Mouse (Mus musculus): ENCODE measurements at regions not wholly inside any gene's neighbourhood (a gene's known extent, or its start where the extent isn't known, plus 50 kb on each side); places are given as distances from the start of the nearest gene placed in this dataset.

GRCm38 (mm10) chr1:185091816-185092558 is 92.6 kb upstream of the Mark1 start:
- DNase-seq (ENCODE audit: low spot score) = peak; percentile 19

- no peak for DNase-seq (ENCODE audit: low spot score)
Observed at GRCm38 (mm10) chr1:185089196-185089595, 89.8 kb upstream of the Mark1 start.

DNA sequence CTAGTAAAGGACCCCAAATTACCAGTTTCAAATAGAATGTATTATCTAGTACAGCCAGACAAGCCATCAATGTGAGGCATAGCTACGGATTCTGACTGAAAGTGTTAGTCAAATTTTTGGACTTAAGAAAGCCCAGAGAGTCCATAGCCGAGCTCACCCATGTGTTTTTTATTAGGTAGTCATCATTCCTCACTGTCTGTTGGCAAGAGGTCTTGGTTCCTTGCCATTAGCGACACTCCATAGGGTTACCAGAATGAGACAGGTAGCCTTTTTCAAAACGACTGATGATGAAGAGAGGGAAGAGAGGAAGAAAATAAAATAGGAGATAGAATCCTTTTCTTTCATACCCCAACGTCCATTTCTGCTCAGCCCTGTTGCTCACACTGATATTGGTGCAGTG is 83.8 kb upstream of the Mark1 start:
- no peak for DNase-seq (ENCODE audit: low spot score)

GRCm38 (mm10) chr1:185080118-185080517 is 80.7 kb upstream of the Mark1 start:
- no peak for DNase-seq (ENCODE audit: low spot score)

DNA sequence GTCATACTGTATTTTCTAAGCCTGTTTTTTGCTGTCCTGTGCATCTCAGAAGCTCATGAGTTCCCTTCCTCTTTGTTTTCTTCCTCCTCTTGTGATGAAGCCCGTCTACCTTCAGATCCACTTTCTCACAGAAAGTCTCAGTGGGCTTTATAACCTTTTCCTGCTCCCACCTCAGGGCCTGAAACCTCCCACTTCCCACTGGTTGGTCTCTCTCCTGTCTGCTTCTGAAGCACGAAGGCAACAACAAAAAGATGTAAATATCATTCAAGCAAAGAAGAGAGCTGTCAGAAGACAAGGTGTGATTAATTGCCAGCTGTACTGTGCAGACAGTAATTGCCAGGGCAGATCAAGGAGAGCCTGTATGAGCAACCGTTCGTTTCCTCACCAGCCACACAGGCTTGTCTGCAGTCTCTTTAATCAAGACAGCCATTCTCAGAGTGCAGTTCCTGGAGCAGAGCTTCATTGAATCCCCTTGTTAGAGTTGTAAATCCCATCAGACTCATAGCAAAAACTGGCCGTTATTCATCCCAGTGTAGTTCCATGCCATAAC is 80.0 kb upstream of the Mark1 start:
- no peak for DNase-seq (ENCODE audit: low spot score)

- DNase-seq (ENCODE audit: low spot score) = no peak
Observed at GRCm38 (mm10) chr1:185074001-185074400, 74.6 kb upstream of the Mark1 start.

GRCm38 (mm10) chr1:185072766-185073165 is 73.4 kb upstream of the Mark1 start:
- DNase-seq (ENCODE audit: low spot score) = no peak

DNA sequence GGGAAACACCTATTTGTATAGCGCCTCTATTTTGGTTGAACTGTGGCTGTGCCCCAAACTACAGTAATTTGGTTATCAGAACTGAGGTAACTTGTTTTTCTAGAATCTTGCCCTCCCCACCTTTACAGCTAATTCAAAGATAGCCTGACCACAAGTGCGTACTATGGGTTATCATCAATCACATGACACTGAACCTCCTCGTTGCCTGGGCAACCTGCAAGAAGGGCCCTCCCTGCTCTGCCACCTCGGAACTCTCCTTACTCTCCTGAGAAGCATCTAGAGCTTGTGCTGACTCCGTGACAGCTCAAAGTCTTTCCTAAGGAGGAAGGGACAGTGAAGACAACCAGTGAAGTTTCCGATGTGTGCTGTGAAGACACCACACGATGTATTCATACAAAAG is 72.2 kb upstream of the Mark1 start:
- no peak for DNase-seq (ENCODE audit: low spot score)

GRCm38 (mm10) chr1:185070853-185071149 is 71.4 kb upstream of the Mark1 start:
- DNase-seq (ENCODE audit: low spot score) = no peak

GRCm38 (mm10) chr1:185070062-185070852 is 70.9 kb upstream of the Mark1 start:
- no peak for DNase-seq (ENCODE audit: low spot score)

DNA sequence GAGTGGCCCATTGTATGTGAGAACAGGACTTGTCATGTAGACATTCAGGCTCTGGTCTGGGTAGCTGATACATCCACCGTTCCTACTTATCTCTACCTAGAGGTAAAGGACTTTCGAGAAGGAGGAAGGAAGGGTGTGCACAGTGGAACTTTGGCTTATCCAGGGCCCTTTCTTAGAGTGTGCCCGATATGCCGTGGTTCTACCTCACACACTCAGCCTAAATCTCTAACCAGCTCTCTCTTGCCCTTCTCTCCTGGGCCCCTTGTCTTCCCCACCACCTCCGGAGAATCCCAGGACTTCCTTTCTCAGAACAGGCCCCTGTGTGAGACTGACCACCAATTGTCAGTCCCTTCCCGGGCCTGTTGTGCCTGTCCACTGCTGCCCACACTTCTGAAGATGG is 68.8 kb upstream of the Mark1 start:
- no peak for DNase-seq (ENCODE audit: low spot score)

- DNase-seq (ENCODE audit: low spot score) = no peak
Observed at GRCm38 (mm10) chr1:185067661-185068060, 68.3 kb upstream of the Mark1 start.

GRCm38 (mm10) chr1:185065056-185065455 is 65.7 kb upstream of the Mark1 start:
- DNase-seq (ENCODE audit: low spot score) = no peak

- DNase-seq (ENCODE audit: low spot score) = no peak
Observed at GRCm38 (mm10) chr1:185062103-185062502, 62.7 kb upstream of the Mark1 start.

DNA sequence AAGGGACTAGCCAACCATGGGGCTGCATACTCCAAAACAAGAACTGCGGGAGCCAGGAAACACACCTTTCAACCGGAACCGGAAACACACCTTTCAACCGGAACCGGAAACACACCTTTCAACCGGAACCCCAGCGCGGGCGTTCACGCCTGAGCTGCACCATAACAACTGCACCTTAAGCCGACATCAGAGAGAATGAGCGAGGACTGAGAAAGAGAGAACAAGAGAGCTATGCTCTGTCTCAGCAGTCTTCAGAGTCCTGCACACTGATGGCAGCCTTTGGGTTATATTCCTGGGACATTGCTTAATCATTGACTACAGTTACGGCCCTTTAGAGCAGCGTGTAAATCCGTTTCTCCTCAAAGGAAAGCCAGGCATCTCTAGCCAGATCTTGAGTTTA is 58.1 kb upstream of the Mark1 start:
- no peak for DNase-seq (ENCODE audit: low spot score)

DNA sequence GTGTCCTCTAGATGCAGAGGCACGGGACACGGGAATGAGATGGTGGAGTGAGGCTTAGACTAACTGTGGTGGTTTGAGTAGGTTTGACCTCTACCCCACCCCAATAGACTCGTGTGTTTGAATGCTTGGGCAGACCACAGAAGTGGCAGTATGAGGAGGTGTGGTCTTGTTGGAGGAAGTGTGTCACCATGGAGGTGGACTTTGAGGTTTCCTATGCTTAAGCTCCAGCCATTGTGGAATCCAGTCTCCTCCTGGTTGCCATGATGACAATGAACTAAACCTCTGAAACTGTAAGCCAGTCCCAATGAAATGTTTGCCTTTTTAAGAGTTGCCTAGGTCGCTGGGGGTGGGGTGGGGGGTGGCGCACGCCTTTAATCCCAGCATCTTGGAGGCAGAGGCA is 53.3 kb upstream of the Mark1 start:
- DNase-seq (ENCODE audit: low spot score) = no peak

DNA sequence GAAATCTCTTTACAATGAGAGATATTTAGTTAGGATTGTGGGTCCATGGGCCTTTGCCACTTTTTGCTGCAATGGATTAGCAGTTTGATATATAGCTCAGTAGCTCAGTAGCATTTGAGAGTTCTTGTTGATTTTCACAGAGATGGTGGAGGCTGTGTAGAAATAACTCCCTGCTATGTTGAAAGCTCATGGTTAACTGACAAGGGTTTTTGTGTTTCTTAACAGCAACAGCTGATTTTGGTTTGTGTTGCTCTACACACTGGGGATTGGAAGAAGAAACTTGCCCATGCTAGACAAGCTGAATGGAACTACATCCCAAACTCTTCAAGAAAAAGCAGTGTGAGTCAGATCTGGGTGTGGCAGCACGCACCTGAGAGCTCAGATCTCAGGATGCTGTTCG is 50.6 kb upstream of the Mark1 start:
- no peak for DNase-seq (ENCODE audit: low spot score)

Data from embryo, embryonic 10.5 days (tissue).